Mouse (Mus musculus) heart, postnatal 0 days (tissue): ENCODE data around the gene Acbd5. TPM values are rescaled to one million over a fixed set of nuclear protein-coding genes. Genes with fewer than 3 reads are reported as not detected.

Experiments used
- ATAC-seq: fragments of 200-750 bp; cut with Nextera tagmentation; 2 replicates; pipeline ENCODE4 v1.8.0; 2017; ENCODE audit warnings: low read depth, moderate number of reproducible peaks, moderate library complexity; ENCODE audit not compliant: insufficient read depth
- DNase-seq: peaks from one replicate; pipeline ENCODE4 v3.0.0-alpha.2; 2016; ENCODE audit warnings: low spot score
- H3K27ac ChIP-seq: fragments of 300-500 bp; sonication (generic); 2 replicates; pipeline ENCODE4 v1.5.1; 2014; ENCODE audit warnings: low read depth, mild to moderate bottlenecking
- H3K27me3 ChIP-seq: fragments of 300-500 bp; sonication (generic); 2 replicates; pipeline ENCODE4 v1.6.1; 2014; ENCODE audit warnings: low read length, mixed read lengths; ENCODE audit not compliant: control insufficient read depth, insufficient read depth
- H3K36me3 ChIP-seq: fragments of 300-500 bp; sonication (generic); replicated peaks from 2 replicates; pipeline ENCODE4 v1.6.1; 2014; ENCODE audit warnings: low read length, mixed read lengths; ENCODE audit not compliant: control insufficient read depth, insufficient read depth
- H3K4me1 ChIP-seq: fragments of 300-500 bp; sonication (generic); 2 replicates; pipeline ENCODE4 v1.6.1; 2014; ENCODE audit warnings: antibody characterized with exemption; ENCODE audit not compliant: control insufficient read depth, insufficient read depth
- H3K4me2 ChIP-seq: fragments of 300-500 bp; sonication (generic); 2 replicates; pipeline ENCODE4 v1.6.1; 2014; ENCODE audit warnings: low read depth, mild to moderate bottlenecking, low read length, moderate library complexity
- H3K4me3 ChIP-seq: fragments of 300-500 bp; sonication (generic); 2 replicates; pipeline ENCODE4 v1.5.1; 2014; ENCODE audit warnings: low read depth, low read length
- H3K9ac ChIP-seq: fragments of 300-500 bp; sonication (generic); replicated peaks from 2 replicates; pipeline ENCODE4 v1.6.1; 2014; ENCODE audit warnings: low read depth, low read length, mixed read lengths
- H3K9me3 ChIP-seq: fragments of 300-500 bp; sonication (generic); replicated peaks from 2 replicates; pipeline ENCODE4 v1.6.1; 2016; ENCODE audit warnings: low read length; ENCODE audit not compliant: control insufficient read depth
- CTCF ChIP-seq: IDR thresholded peaks from 2 replicates; pipeline ENCODE4 v1.5.1; 2016; ENCODE audit warnings: antibody characterized with exemption, control low read depth, low read depth
- EP300 ChIP-seq: IDR thresholded peaks from 2 replicates; pipeline ENCODE4 v1.6.1; 2016; ENCODE audit warnings: antibody characterized with exemption, low read depth
- WGBS: fragments of 180-500 bp; shearing (Covaris S2); extraction: QIAGEN DNeasy Blood & Tissue Kit; methylation state at CpG from one replicate; pipeline ENCODE4 v1.1.7; 2014; 5-methylcytosine and 5-hydroxymethylcytosine counted together
- polyA plus RNA-seq: library from polyadenylated mRNA; unstranded; fragments of >200 nt; fragmentation: Nextera tagmentation; extraction: Ambion mirVana; gene quantifications from 2 replicates; pipeline ENCODE4 v1.2.1, GENCODE M21; 2015
- total RNA-seq: library from RNA; depleted of rRNA; stranded (reverse); fragments of >200 nt; gene quantifications from 2 replicates; pipeline ENCODE4 v1.2.3, GENCODE M21; 2014; ENCODE audit warnings: low replicate concordance

The Acbd5 gene
- total and polyA plus RNA-seq, 2 experiments from 2014 or later = 15.5 to 21.5 TPM

- Histone ChIP-seq H3K9me3 (no peaks in the 10 kb centered on the region), H3K27me3 (no peaks in the 10 kb centered on the region), H3K4me1 (peaks cover 3% of the 10 kb centered on the region; the same call in 1 of the 2 replicates), H3K9ac (no peak overlapping the region), H3K4me2 (no peak overlapping the region), H3K36me3 (no peaks in the 10 kb centered on the region; the same call in 1 of the 2 replicates), H3K4me3 (no peak overlapping the region), H3K27ac (no peak overlapping the region)
- ATAC-seq (no peak), DNase-seq (no peak)
- TF ChIP-seq EP300 = no peak
- no peak for TF ChIP-seq CTCF
- WGBS = 82% methylated on average over 4 of the region's 4 CpGs
Measured at GRCm38 (mm10) chr2:23023714-23024282, 44.2 kb upstream of the Acbd5 start.

- 22% methylated on average over 1 of the region's 1 CpGs for WGBS
- no peak overlapping the region for H3K27ac ChIP-seq
Measured at GRCm38 (mm10) chr2:23026379-23026778, 41.6 kb upstream of the Acbd5 start.

GRCm38 (mm10) chr2:23028826-23029225, 39.1 kb upstream of the Acbd5 start:
- WGBS = 85% methylated on average over 4 of the region's 4 CpGs
- H3K4me3 ChIP-seq = no peak overlapping the region
- H3K9me3 ChIP-seq = no peaks in the 10 kb centered on the region
- peaks cover 3% of the 10 kb centered on the region; the same call in 1 of the 2 replicates for H3K4me1 ChIP-seq
- no peak overlapping the region for H3K9ac ChIP-seq
- no peak for ATAC-seq
- H3K4me2 ChIP-seq = no peak overlapping the region
- no peak for DNase-seq
- no peak overlapping the region for H3K27ac ChIP-seq
- H3K36me3 ChIP-seq = no peaks in the 10 kb centered on the region; the same call in 1 of the 2 replicates
- no peak for TF ChIP-seq EP300
- no peak for TF ChIP-seq CTCF
- no peaks in the 10 kb centered on the region for H3K27me3 ChIP-seq

More at GRCm38 (mm10) chr2:23026379-23026778, 41.6 kb upstream of the Acbd5 start:
- Histone ChIP-seq H3K27me3 (no peaks in the 10 kb centered on the region), H3K4me3 (no peak overlapping the region), H3K9me3 (no peaks in the 10 kb centered on the region), H3K9ac (no peak overlapping the region), H3K4me1 (peaks cover 3% of the 10 kb centered on the region; the same call in 1 of the 2 replicates), H3K36me3 (no peaks in the 10 kb centered on the region; the same call in 1 of the 2 replicates), H3K4me2 (no peak overlapping the region)
- no peak for DNase-seq
- no peak for TF ChIP-seq CTCF
- no peak for TF ChIP-seq EP300
- peak; percentile 20; the same call in 1 of the 2 replicates for ATAC-seq

GRCm38 (mm10) chr2:23030631-23031030, 37.3 kb upstream of the Acbd5 start:
- TF ChIP-seq EP300 (no peak), CTCF (no peak)
- WGBS = 90% methylated on average over 4 of the region's 4 CpGs
- no peak for ATAC-seq

GRCm38 (mm10) chr2:23034692-23035435, 33.1 kb upstream of the Acbd5 start:
- Histone ChIP-seq H3K4me3 (no peak overlapping the region), H3K27ac (no peak overlapping the region), H3K9ac (no peak overlapping the region), H3K4me2 (no peak overlapping the region), H3K9me3 (no peaks in the 10 kb centered on the region), H3K4me1 (peaks cover 22% of the 10 kb centered on the region), H3K36me3 (no peaks in the 10 kb centered on the region; the same call in 1 of the 2 replicates), H3K27me3 (no peaks in the 10 kb centered on the region)
- TF ChIP-seq EP300 (no peak), CTCF (no peak)
- ATAC-seq (no peak), DNase-seq (peak; percentile 27)
- WGBS = 62% methylated on average over 3 of the region's 3 CpGs

More at GRCm38 (mm10) chr2:23030631-23031030, 37.3 kb upstream of the Acbd5 start:
- Histone ChIP-seq H3K27ac (no peak overlapping the region), H3K27me3 (no peaks in the 10 kb centered on the region), H3K4me1 (peaks cover 10% of the 10 kb centered on the region; the same call in 1 of the 2 replicates), H3K4me3 (no peak overlapping the region), H3K4me2 (no peak overlapping the region), H3K9me3 (no peaks in the 10 kb centered on the region), H3K9ac (no peak overlapping the region), H3K36me3 (no peaks in the 10 kb centered on the region; the same call in 1 of the 2 replicates)
- no peak for DNase-seq
